Mouse (Mus musculus): ENCODE measurements around the gene Mapk10.

- TF ChIP-seq CTCF (IDR thresholded peaks at IDR 0.05; ENCODE audit: control insufficient read depth, insufficient read depth, insufficient replicate concordance, low read depth, low read length) (no peak), POLR2A (IDR thresholded peaks at IDR 0.05; ENCODE audit: control insufficient read depth, low read depth, low read length) (no peak)
Observed at GRCm38 (mm10) chr5:102926786-102927185, 284.3 kb downstream of the Mapk10 start.
